Mouse (Mus musculus): ENCODE measurements at regions not wholly inside any gene's neighbourhood (a gene's known extent, or its start where the extent isn't known, plus 50 kb on each side); places are given as distances from the start of the nearest gene placed in this dataset.

GRCm38 (mm10) chr3:118418981-118419380 is 142.9 kb upstream of the Dpyd start:
- 76% methylated on average over 3 of the region's 3 CpGs for WGBS
- H3K4me3 ChIP-seq = no peak overlapping the region
- DNase-seq (ENCODE audit: low spot score) = no peak
- H3K36me3 ChIP-seq = no peaks in the 10 kb centered on the region
- H3K27me3 ChIP-seq (ENCODE audit: insufficient read depth, poor library complexity, severe bottlenecking) = no peaks in the 10 kb centered on the region
- H3K9me3 ChIP-seq = no peaks in the 10 kb centered on the region
- no peaks in the 10 kb centered on the region for H3K4me1 ChIP-seq
- no peak overlapping the region for H3K27ac ChIP-seq

GRCm38 (mm10) chr3:118421701-118422100 is 140.2 kb upstream of the Dpyd start:
- WGBS = 61% methylated on average over 3 of the region's 3 CpGs
- H3K4me3 ChIP-seq = no peak overlapping the region
- peaks cover 5% of the 10 kb centered on the region; the same call in 1 of the 2 replicates for H3K4me1 ChIP-seq
- no peaks in the 10 kb centered on the region for H3K36me3 ChIP-seq
- H3K9me3 ChIP-seq = no peaks in the 10 kb centered on the region
- peaks cover 6% of the 10 kb centered on the region; the same call in 1 of the 2 replicates for H3K27me3 ChIP-seq (ENCODE audit: insufficient read depth, poor library complexity, severe bottlenecking)
- DNase-seq (ENCODE audit: low spot score) = no peak
- no peak overlapping the region for H3K27ac ChIP-seq

- Histone ChIP-seq H3K4me1 (peaks cover 8% of the 10 kb centered on the region; the same call in 1 of the 2 replicates), H3K27me3 (ENCODE audit: insufficient read depth, poor library complexity, severe bottlenecking) (peaks cover 21% of the 10 kb centered on the region), H3K4me3 (peak overlapping the region; percentile 57), H3K27ac (no peak overlapping the region), H3K36me3 (no peaks in the 10 kb centered on the region), H3K9me3 (no peaks in the 10 kb centered on the region)
- DNase-seq (ENCODE audit: low spot score) = no peak
- 4% methylated on average over 19 of the region's 19 CpGs for WGBS
Measured at GRCm38 (mm10) chr3:118425748-118426147, 136.2 kb upstream of the Dpyd start.

- Histone ChIP-seq H3K27ac (no peak overlapping the region), H3K4me3 (no peak overlapping the region), H3K27me3 (ENCODE audit: insufficient read depth, poor library complexity, severe bottlenecking) (peaks cover 47% of the 10 kb centered on the region), H3K4me1 (peaks cover 8% of the 10 kb centered on the region; the same call in 1 of the 2 replicates), H3K36me3 (no peaks in the 10 kb centered on the region), H3K9me3 (no peaks in the 10 kb centered on the region)
- no peak for DNase-seq (ENCODE audit: low spot score)
- 6% methylated on average over 5 of the region's 5 CpGs for WGBS
Measured at GRCm38 (mm10) chr3:118428523-118428922, 133.4 kb upstream of the Dpyd start.

GRCm38 (mm10) chr3:118429825-118430630 is 131.9 kb upstream of the Dpyd start:
- no peaks in the 10 kb centered on the region for H3K9me3 ChIP-seq
- H3K27me3 ChIP-seq (ENCODE audit: insufficient read depth, poor library complexity, severe bottlenecking) = peaks cover 62% of the 10 kb centered on the region
- H3K4me3 ChIP-seq = peak overlapping the region; percentile 47
- peaks cover 12% of the 10 kb centered on the region for H3K4me1 ChIP-seq
- DNase-seq (ENCODE audit: low spot score) = no peak
- H3K36me3 ChIP-seq = no peaks in the 10 kb centered on the region
- no peak overlapping the region for H3K27ac ChIP-seq
- WGBS = 11% methylated on average over 29 of the region's 29 CpGs

- Histone ChIP-seq H3K27ac (no peak overlapping the region), H3K36me3 (no peaks in the 10 kb centered on the region), H3K27me3 (ENCODE audit: insufficient read depth, poor library complexity, severe bottlenecking) (peaks cover 67% of the 10 kb centered on the region), H3K4me3 (peak overlapping the region; percentile 47), H3K9me3 (no peaks in the 10 kb centered on the region), H3K4me1 (peaks cover 12% of the 10 kb centered on the region)
- DNase-seq (ENCODE audit: low spot score) = no peak
- 2% methylated on average over 7 of the region's 7 CpGs for WGBS
Measured at GRCm38 (mm10) chr3:118430631-118430906, 131.4 kb upstream of the Dpyd start.

- Histone ChIP-seq H3K36me3 (no peaks in the 10 kb centered on the region), H3K9me3 (no peaks in the 10 kb centered on the region), H3K27ac (no peak overlapping the region), H3K4me3 (peak overlapping the region; percentile 48), H3K27me3 (ENCODE audit: insufficient read depth, poor library complexity, severe bottlenecking) (peaks cover 73% of the 10 kb centered on the region), H3K4me1 (peaks cover 8% of the 10 kb centered on the region)
- peak; percentile 94 for DNase-seq (ENCODE audit: low spot score)
- 2% methylated on average over 22 of the region's 22 CpGs for WGBS
Measured at GRCm38 (mm10) chr3:118431031-118431723, 130.8 kb upstream of the Dpyd start.

- Histone ChIP-seq H3K36me3 (no peaks in the 10 kb centered on the region), H3K27ac (no peak overlapping the region), H3K4me1 (peaks cover 8% of the 10 kb centered on the region), H3K9me3 (no peaks in the 10 kb centered on the region), H3K27me3 (ENCODE audit: insufficient read depth, poor library complexity, severe bottlenecking) (peaks cover 69% of the 10 kb centered on the region), H3K4me3 (peak overlapping the region; percentile 62)
- no peak for DNase-seq (ENCODE audit: low spot score)
- under 1% methylated on average over 31 of the region's 31 CpGs for WGBS
Measured at GRCm38 (mm10) chr3:118433441-118434021, 128.4 kb upstream of the Dpyd start.

- Histone ChIP-seq H3K36me3 (no peaks in the 10 kb centered on the region), H3K4me1 (peaks cover 8% of the 10 kb centered on the region), H3K4me3 (peak overlapping the region; percentile 62), H3K27me3 (ENCODE audit: insufficient read depth, poor library complexity, severe bottlenecking) (peaks cover 69% of the 10 kb centered on the region), H3K27ac (no peak overlapping the region), H3K9me3 (no peaks in the 10 kb centered on the region)
- under 1% methylated on average over 17 of the region's 17 CpGs for WGBS
- no peak for DNase-seq (ENCODE audit: low spot score)
Measured at GRCm38 (mm10) chr3:118434311-118434710, 127.6 kb upstream of the Dpyd start.

GRCm38 (mm10) chr3:118434847-118435246 is 127.1 kb upstream of the Dpyd start:
- DNase-seq (ENCODE audit: low spot score) = no peak
- no peaks in the 10 kb centered on the region for H3K9me3 ChIP-seq
- peak overlapping the region; percentile 62 for H3K4me3 ChIP-seq
- peaks cover 8% of the 10 kb centered on the region for H3K4me1 ChIP-seq
- 3% methylated on average over 13 of the region's 13 CpGs for WGBS
- no peaks in the 10 kb centered on the region for H3K36me3 ChIP-seq
- peaks cover 66% of the 10 kb centered on the region for H3K27me3 ChIP-seq (ENCODE audit: insufficient read depth, poor library complexity, severe bottlenecking)
- no peak overlapping the region for H3K27ac ChIP-seq

- Histone ChIP-seq H3K27ac (no peak overlapping the region), H3K36me3 (no peaks in the 10 kb centered on the region), H3K27me3 (ENCODE audit: insufficient read depth, poor library complexity, severe bottlenecking) (peaks cover 62% of the 10 kb centered on the region), H3K4me3 (peak overlapping the region; percentile 62; the same call in 1 of the 2 replicates), H3K9me3 (no peaks in the 10 kb centered on the region), H3K4me1 (peaks cover 5% of the 10 kb centered on the region)
- 10% methylated on average over 9 of the region's 9 CpGs for WGBS
- DNase-seq (ENCODE audit: low spot score) = no peak
Measured at GRCm38 (mm10) chr3:118435248-118435647, 126.7 kb upstream of the Dpyd start.

GRCm38 (mm10) chr3:118443742-118444332 is 118.1 kb upstream of the Dpyd start:
- no peak for DNase-seq (ENCODE audit: low spot score)
- no peaks in the 10 kb centered on the region for H3K4me1 ChIP-seq
- no peak overlapping the region for H3K4me3 ChIP-seq
- H3K36me3 ChIP-seq = no peaks in the 10 kb centered on the region
- no peaks in the 10 kb centered on the region for H3K9me3 ChIP-seq
- H3K27ac ChIP-seq = no peak overlapping the region
- H3K27me3 ChIP-seq (ENCODE audit: insufficient read depth, poor library complexity, severe bottlenecking) = no peaks in the 10 kb centered on the region
- WGBS = 62% methylated on average over 8 of the region's 8 CpGs

- DNase-seq (ENCODE audit: low spot score) = no peak
- H3K36me3 ChIP-seq = no peaks in the 10 kb centered on the region
- WGBS = 86% methylated on average over 4 of the region's 4 CpGs
- H3K4me1 ChIP-seq = no peaks in the 10 kb centered on the region
- H3K27ac ChIP-seq = no peak overlapping the region
- H3K4me3 ChIP-seq = no peak overlapping the region
- no peaks in the 10 kb centered on the region for H3K9me3 ChIP-seq
- H3K27me3 ChIP-seq (ENCODE audit: insufficient read depth, poor library complexity, severe bottlenecking) = no peaks in the 10 kb centered on the region
Measured at GRCm38 (mm10) chr3:118445360-118445759, 116.6 kb upstream of the Dpyd start.
